Mouse (Mus musculus) E14TG2a.4 (cell line): Measurements from ENCODE around the gene Ralgapa1.
A peak's percentile ranks its signal among the peaks of the same experiment; 100 is the strongest.
"Not testable (repeated sequence)": the region's sequence is repeated elsewhere in the genome, so short reads cannot be mapped to it uniquely, and the experiment has no call there.

Source experiments
- H3K27me3 ChIP-seq: 2 replicates; pipeline ENCODE4 v1.6.1; 2014; ENCODE audit warnings: low read length, control low read depth; ENCODE audit not compliant: insufficient read depth
- H3K36me3 ChIP-seq: 2 replicates; pipeline ENCODE4 v1.6.1; 2014; ENCODE audit warnings: low read length, control low read depth; ENCODE audit not compliant: insufficient read depth
- H3K4me1 ChIP-seq: replicated peaks from 2 replicates; pipeline ENCODE4 v1.6.1; 2014; ENCODE audit warnings: low read depth, low read length, control low read depth
- H3K4me3 ChIP-seq: replicated peaks from 2 replicates; pipeline ENCODE4 v1.5.1; 2014; ENCODE audit warnings: mild to moderate bottlenecking, low read length
- H3K9me3 ChIP-seq: 2 replicates; pipeline ENCODE4 v1.6.1; 2014; ENCODE audit warnings: low read length, control low read depth
- CTCF ChIP-seq: conservative IDR thresholded peaks from 2 replicates; pipeline ENCODE4 v1.5.1; 2014; ENCODE audit warnings: low read length
- NANOG ChIP-seq: IDR thresholded peaks from 2 replicates; pipeline ENCODE4 v1.6.1; 2014; ENCODE audit warnings: borderline replicate concordance, low read length, mixed read lengths
- POU5F1 ChIP-seq: IDR thresholded peaks from 2 replicates; pipeline ENCODE4 v1.6.1; 2014; ENCODE audit warnings: low read length, borderline replicate concordance

Gene Ralgapa1

DNA sequence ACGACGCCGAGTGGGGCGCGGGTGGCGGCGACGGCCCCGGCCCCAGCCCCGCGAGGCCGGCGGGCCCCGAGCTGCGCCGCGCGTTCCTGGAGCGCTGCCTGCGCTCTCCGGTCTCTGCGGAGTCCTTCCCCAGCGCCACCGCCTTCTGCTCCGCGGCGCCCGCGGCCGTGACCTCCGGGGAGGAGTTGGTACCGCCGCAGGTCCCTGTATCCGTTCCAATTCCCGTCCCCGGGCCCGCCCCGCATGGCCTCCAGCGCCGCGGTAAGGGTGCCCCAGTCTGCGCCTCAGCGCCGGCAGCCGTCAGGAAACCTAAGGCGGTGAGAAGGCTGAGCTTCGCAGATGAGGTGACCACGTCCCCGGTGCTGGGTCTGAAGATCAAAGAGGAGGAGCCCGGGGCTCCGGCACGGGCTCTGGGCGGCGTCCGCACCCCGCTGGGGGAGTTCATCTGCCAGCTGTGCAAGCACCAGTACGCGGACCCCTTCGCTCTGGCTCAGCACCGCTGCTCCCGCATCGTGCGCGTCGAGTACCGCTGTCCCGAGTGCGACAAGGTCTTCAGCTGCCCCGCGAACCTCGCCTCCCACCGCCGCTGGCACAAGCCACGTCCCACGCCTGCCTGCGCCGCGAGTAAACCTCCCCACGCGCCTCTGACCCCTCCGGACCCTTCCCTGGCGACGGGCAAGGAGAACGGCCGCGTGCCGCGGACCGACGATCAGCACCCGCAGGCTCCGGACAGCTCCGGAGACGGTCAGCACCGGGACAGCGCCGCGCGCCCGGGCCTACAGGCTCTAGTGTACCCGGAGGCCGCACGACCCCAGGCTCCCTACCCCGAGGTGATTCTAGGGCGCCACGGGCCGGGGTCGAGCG is 221.1 kb downstream of the Ralgapa1 start:
- Histone ChIP-seq H3K4me3 (peak overlapping the region; percentile 85), H3K4me1 (peaks cover 15% of the 10 kb centered on the region), H3K27me3 (peaks cover 68% of the 10 kb centered on the region), H3K9me3 (no peaks in the 10 kb centered on the region), H3K36me3 (no peaks in the 10 kb centered on the region)
- TF ChIP-seq CTCF, result no peak
- no peak for TF ChIP-seq NANOG
- no peak for TF ChIP-seq POU5F1

DNA sequence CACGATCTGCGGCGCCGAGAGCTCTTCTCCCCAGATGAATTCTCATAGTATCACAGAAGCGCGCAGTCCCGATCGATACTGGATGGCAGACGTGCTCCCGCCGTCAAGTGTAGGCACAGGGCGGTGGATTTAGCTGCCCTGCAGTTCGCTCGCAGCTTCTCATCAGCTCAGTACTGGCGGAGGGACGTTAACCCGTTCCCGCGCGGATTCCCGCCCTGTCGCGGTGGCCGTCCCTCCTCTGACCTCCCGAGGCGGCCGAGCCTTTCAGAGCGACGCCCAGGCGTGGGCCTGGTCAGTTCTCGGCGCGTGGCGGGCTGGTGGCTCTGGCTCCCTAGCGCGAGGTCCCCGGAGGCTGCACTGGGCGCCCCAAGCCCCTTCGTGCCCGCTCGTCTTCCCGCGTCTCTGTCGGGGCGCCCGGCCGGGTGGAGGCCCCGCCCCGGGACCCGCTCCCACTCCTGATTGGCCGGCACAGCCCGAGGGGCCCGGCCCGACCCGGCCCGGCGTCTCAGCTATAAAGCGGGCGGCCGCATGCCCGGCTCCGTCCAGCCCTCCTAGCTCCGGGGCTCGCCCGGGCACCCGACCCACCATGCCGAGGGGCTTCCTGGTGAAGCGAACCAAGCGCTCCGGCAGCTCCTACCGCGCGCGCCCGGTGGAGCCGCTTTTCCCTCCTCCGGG is 221.9 kb downstream of the Ralgapa1 start, which contains the start of gene Insm2:
Gene Insm2 (plus strand): TSS at position 541 of the 675 bp plus-strand sequence.
- peaks cover 15% of the 10 kb centered on the region for H3K4me1 ChIP-seq
- H3K4me3 ChIP-seq, result peak within 1 kb of the TSS; percentile 85
- no peak for TF ChIP-seq CTCF
- TF ChIP-seq POU5F1, result no peak
- no peak for TF ChIP-seq NANOG
- H3K27me3 ChIP-seq, result peaks cover 66% of the 10 kb centered on the region
- H3K36me3 ChIP-seq, result no peaks in the 10 kb centered on the region
- H3K9me3 ChIP-seq, result no peaks in the 10 kb centered on the region

GRCm38 (mm10) chr12:55598537-55598886 is 222.5 kb downstream of the Ralgapa1 start:
- H3K27me3 ChIP-seq, result peaks cover 65% of the 10 kb centered on the region
- H3K4me1 ChIP-seq, result peaks cover 15% of the 10 kb centered on the region
- H3K36me3 ChIP-seq, result no peaks in the 10 kb centered on the region
- no peak for TF ChIP-seq POU5F1
- TF ChIP-seq CTCF, result no peak
- no peak for TF ChIP-seq NANOG
- peak overlapping the region; percentile 85 for H3K4me3 ChIP-seq
- no peaks in the 10 kb centered on the region for H3K9me3 ChIP-seq

- H3K4me3 ChIP-seq, H3K9me3 ChIP-seq: not testable (repeated sequence)
Measured at GRCm38 (mm10) chr12:55586936-55587335, 234.0 kb downstream of the Ralgapa1 start.

DNA sequence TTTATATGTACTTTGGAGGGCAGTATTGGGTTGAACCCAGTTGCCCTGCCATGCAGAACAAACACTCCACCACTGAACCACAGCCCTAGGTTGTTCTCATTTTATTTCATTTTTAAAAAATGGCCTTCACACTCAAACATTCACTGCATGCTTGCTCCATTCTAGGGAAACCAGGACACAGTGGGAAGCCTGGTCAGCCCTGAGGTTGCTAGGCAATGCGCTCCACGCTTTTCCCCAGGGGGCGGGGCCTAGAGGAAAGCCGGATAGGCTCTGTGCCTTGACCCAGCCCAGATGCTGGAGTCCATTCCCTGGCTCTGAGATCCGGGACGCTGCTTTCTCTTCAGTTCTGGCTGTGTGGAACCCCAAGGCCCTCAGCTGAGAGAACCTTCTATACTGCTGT is 247.2 kb downstream of the Ralgapa1 start:
- no peak overlapping the region for H3K4me3 ChIP-seq
- peaks cover 12% of the 10 kb centered on the region for H3K9me3 ChIP-seq
- H3K27me3 ChIP-seq, result no peaks in the 10 kb centered on the region
- peaks cover 15% of the 10 kb centered on the region for H3K4me1 ChIP-seq
- H3K36me3 ChIP-seq, result no peaks in the 10 kb centered on the region
- no peak for TF ChIP-seq POU5F1
- no peak for TF ChIP-seq NANOG
- no peak for TF ChIP-seq CTCF

More at GRCm38 (mm10) chr12:55586936-55587335, 234.0 kb downstream of the Ralgapa1 start:
- H3K36me3 ChIP-seq, H3K27me3 ChIP-seq: not testable (repeated sequence)
- peaks cover 14% of the 10 kb centered on the region for H3K4me1 ChIP-seq

GRCm38 (mm10) chr12:55573089-55573488 is 247.9 kb downstream of the Ralgapa1 start:
- TF ChIP-seq NANOG (no peak), CTCF (peak; percentile 90)
- H3K4me3 ChIP-seq, result no peak overlapping the region
- peaks cover 22% of the 10 kb centered on the region for H3K4me1 ChIP-seq
- no peaks in the 10 kb centered on the region for H3K27me3 ChIP-seq
- H3K36me3 ChIP-seq, result no peaks in the 10 kb centered on the region
- peaks cover 12% of the 10 kb centered on the region for H3K9me3 ChIP-seq

DNA sequence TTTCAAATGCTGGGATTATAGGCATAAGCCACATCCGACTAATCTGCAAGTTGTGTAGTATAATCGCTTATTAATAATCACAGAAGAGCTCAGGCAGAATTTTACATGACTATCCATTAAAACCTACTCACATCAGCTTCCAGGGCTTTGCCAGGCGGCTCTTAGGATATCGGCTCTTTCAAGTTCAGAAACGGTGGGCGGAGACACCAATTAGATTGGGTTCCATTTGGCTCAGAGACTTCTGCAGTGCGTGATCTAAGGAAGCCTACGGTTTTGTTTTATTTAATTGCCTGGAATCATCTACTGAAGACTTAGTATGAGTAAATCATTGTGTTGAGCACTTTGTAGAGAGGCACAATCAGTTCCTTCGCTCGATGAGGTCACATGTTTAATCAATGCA is 249.3 kb downstream of the Ralgapa1 start:
- no peak overlapping the region for H3K4me3 ChIP-seq
- peaks cover 12% of the 10 kb centered on the region for H3K9me3 ChIP-seq
- H3K27me3 ChIP-seq, result no peaks in the 10 kb centered on the region
- TF ChIP-seq POU5F1 (no peak), CTCF (no peak), NANOG (no peak)
- peaks cover 24% of the 10 kb centered on the region for H3K4me1 ChIP-seq
- H3K36me3 ChIP-seq, result no peaks in the 10 kb centered on the region

DNA sequence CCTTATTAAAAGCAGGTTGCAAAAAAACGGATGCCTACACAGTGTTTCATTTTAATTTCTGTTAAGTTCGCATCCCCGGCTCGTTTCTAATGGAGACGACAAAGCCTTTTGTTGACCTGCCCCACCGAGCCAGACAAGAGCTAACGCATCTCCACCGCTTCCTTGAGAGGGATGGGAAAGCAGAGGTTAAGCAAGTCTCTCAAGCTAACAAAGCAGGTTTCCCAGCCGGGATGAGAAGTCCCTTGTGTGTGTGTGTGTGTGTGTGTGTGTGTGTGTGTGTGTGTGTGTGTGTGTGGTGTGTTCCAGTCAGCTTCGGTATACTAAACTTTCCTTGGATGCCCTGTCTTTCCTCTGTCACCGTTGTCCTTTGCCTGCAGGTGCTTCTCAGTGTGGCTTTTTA is 249.8 kb downstream of the Ralgapa1 start:
- Histone ChIP-seq H3K36me3 (no peaks in the 10 kb centered on the region), H3K4me1 (peaks cover 26% of the 10 kb centered on the region), H3K9me3 (peaks cover 12% of the 10 kb centered on the region), H3K4me3 (no peak overlapping the region), H3K27me3 (no peaks in the 10 kb centered on the region)
- TF ChIP-seq POU5F1 (no peak), CTCF (no peak), NANOG (no peak)

- peaks cover 32% of the 10 kb centered on the region for H3K4me1 ChIP-seq
- TF ChIP-seq POU5F1 (no peak), CTCF (no peak), NANOG (no peak)
Measured at GRCm38 (mm10) chr12:55570646-55571045, 250.3 kb downstream of the Ralgapa1 start.

More at GRCm38 (mm10) chr12:55570646-55571045, 250.3 kb downstream of the Ralgapa1 start:
- Histone ChIP-seq H3K36me3 (no peaks in the 10 kb centered on the region), H3K9me3 (peaks cover 12% of the 10 kb centered on the region), H3K27me3 (peaks cover 1% of the 10 kb centered on the region; the same call in 1 of the 2 replicates), H3K4me3 (no peak overlapping the region)
